Mouse (Mus musculus) liver, embryonic 12.5 days (tissue): Measurements from ENCODE around the gene Wdr93. TPM values are rescaled to one million over a fixed set of nuclear protein-coding genes. Genes with fewer than 3 reads are reported as not detected.

Source experiments
- ATAC-seq: fragments of 200-750 bp; cut with Nextera tagmentation; 2 replicates; pipeline ENCODE4 v1.8.0; 2017; ENCODE audit warnings: moderate number of reproducible peaks, mild to moderate bottlenecking, moderate library complexity
- H3K27ac ChIP-seq: fragments of 300-500 bp; sonication (generic); 2 replicates; pipeline ENCODE4 v1.5.1; 2016; ENCODE audit warnings: mild to moderate bottlenecking
- H3K27me3 ChIP-seq: fragments of 300-500 bp; sonication (generic); replicated peaks from 2 replicates; pipeline ENCODE4 v1.6.1; 2016; ENCODE audit warnings: mild to moderate bottlenecking, moderate library complexity
- H3K36me3 ChIP-seq: fragments of 300-500 bp; sonication (generic); 2 replicates; pipeline ENCODE4 v1.6.1; 2016; ENCODE audit warnings: mild to moderate bottlenecking, moderate library complexity
- H3K4me1 ChIP-seq: fragments of 300-500 bp; sonication (generic); 2 replicates; pipeline ENCODE4 v1.6.1; 2016
- H3K4me2 ChIP-seq: fragments of 300-500 bp; sonication (generic); 2 replicates; pipeline ENCODE4 v1.6.1; 2016; ENCODE audit warnings: mild to moderate bottlenecking, moderate library complexity
- H3K4me3 ChIP-seq: fragments of 300-500 bp; sonication (generic); 2 replicates; pipeline ENCODE4 v1.5.1; 2016; ENCODE audit warnings: mild to moderate bottlenecking, moderate library complexity
- H3K9ac ChIP-seq: fragments of 300-500 bp; sonication (generic); 2 replicates; pipeline ENCODE4 v1.6.1; 2016; ENCODE audit warnings: mild to moderate bottlenecking, moderate library complexity
- H3K9me3 ChIP-seq: fragments of 300-500 bp; sonication (generic); replicated peaks from 2 replicates; pipeline ENCODE4 v1.6.1; 2016; ENCODE audit warnings: mild to moderate bottlenecking, moderate library complexity
- WGBS: fragments of 180-500 bp; shearing (Covaris S2); methylation state at CpG from one replicate; pipeline ENCODE4 v1.1.7; 2016; ENCODE audit not compliant: insufficient replicate concordance; 5-methylcytosine and 5-hydroxymethylcytosine counted together
- polyA plus RNA-seq: library from polyadenylated mRNA; unstranded; fragments of >200 nt; fragmentation: Nextera tagmentation; extraction: Ambion mirVana; gene quantifications from 2 replicates; pipeline ENCODE4 v1.2.1, GENCODE M21; 2016

Wdr93 gene
- polyA plus RNA-seq, 1 experiment from 2014 or later, result 0.07 TPM

DNA sequence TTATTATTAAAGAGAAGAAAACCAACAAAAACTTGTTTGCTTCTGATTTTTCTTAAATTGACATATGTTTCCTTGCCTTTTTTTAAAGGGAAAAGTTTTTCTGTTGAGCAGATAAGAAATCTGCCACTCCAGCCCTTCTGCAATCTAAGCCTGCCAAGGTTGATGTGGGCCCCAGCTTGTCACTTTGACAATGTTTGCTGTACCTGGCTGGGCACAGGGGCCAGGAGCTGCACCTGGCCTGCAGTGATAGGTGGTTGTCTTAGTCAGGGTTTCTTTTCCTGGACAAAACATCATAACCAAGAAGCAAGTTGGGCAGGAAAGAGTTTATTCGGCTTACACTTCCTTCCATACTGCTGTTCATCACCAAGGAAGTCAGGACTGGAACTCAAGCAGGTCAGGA is 70.4 kb downstream of the Wdr93 start:
- no peaks in the 10 kb centered on the region for H3K36me3 ChIP-seq
- H3K27me3 ChIP-seq, result peaks cover 54% of the 10 kb centered on the region
- no peaks in the 10 kb centered on the region for H3K9me3 ChIP-seq
- peaks cover 8% of the 10 kb centered on the region for H3K4me1 ChIP-seq
- H3K27ac ChIP-seq, result no peak overlapping the region
- H3K9ac ChIP-seq, result no peak overlapping the region
- WGBS, result 64% methylated on average over 1 of the region's 1 CpGs
- no peak for ATAC-seq
- H3K4me3 ChIP-seq, result no peak overlapping the region
- no peak overlapping the region for H3K4me2 ChIP-seq

DNA sequence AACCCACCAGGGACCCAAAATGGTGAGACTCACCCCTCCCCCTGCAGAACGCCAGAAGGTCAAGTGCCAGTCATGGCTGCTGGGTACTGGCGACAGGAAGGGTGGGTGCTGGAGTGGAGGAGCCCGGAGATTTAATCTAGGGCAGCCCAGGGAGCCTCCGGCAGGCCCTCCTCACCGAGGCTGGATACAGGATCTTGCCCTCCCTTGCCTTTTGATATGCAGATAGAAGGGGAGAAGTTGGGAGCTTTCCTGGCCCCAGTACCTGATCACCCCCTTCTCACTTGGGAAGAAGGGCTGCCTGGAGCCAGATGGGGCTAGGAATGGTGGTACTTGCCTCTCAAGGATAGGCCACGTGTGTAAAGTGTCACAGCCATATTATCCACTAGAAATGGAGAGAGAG is 75.4 kb downstream of the Wdr93 start:
- 6% methylated on average over 6 of the region's 6 CpGs for WGBS
- no peak for ATAC-seq

DNA sequence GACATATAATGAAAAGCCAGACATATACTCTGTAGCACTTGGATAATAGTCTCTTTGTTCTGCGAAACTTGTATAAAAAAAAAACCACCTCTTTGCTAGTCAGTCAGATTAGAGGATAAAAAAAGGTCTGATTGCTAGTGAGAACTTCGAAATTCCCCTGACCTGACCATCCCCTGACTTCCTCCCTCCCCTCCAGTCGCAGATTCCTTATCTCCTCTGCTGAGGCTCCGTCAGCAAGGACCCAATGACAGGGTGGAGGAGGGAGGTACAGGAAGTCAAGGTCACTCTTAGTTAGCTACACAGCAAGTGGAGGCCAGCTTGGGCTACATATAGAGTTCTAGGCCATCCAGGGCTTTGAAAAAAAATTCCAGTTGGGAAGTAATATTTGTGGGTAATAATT is 76.6 kb downstream of the Wdr93 start:
- no peak for ATAC-seq
- Histone ChIP-seq H3K4me1 (peaks cover 24% of the 10 kb centered on the region), H3K27me3 (peaks cover 18% of the 10 kb centered on the region), H3K4me3 (no peak overlapping the region), H3K27ac (no peak overlapping the region), H3K9me3 (no peaks in the 10 kb centered on the region), H3K36me3 (0 out of 2 replicates have a peak, but pooled peaks cover 4% of the 10 kb centered on the region), H3K4me2 (no peak overlapping the region), H3K9ac (no peak overlapping the region)
- 9% methylated on average over 4 of the region's 4 CpGs for WGBS

More for the DNA sequence above, 75.4 kb downstream of the Wdr93 start:
- H3K27me3 ChIP-seq, result peaks cover 22% of the 10 kb centered on the region
- H3K4me2 ChIP-seq, result no peak overlapping the region
- H3K4me1 ChIP-seq, result peaks cover 24% of the 10 kb centered on the region
- H3K36me3 ChIP-seq, result no peaks in the 10 kb centered on the region
- no peak overlapping the region for H3K9ac ChIP-seq
- H3K27ac ChIP-seq, result no peak overlapping the region
- H3K9me3 ChIP-seq, result no peaks in the 10 kb centered on the region
- no peak overlapping the region for H3K4me3 ChIP-seq

DNA sequence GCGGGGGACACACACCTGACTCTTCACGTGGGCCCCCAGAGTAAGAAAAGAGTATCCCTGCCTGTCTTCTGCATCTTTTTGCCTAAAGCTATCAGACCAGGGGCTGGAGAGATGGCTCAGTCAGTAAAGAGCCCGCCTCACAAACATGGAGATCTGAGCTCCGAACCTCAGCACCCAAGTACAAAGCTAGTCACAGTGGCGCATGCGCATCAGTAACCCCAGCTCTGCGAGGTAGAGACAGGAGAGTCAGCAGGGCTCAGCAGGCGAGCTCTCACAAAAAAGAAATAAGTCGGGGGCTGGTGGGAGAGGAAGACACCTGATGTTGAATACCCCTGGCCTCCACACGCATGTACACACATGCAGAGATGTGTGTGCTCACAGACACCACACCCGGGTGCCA is 77.0 kb downstream of the Wdr93 start:
- H3K36me3 ChIP-seq, result peaks cover 9% of the 10 kb centered on the region
- ATAC-seq, result no peak
- no peak overlapping the region for H3K4me2 ChIP-seq
- H3K27ac ChIP-seq, result no peak overlapping the region
- H3K4me1 ChIP-seq, result peaks cover 24% of the 10 kb centered on the region
- H3K9ac ChIP-seq, result no peak overlapping the region
- no peak overlapping the region for H3K4me3 ChIP-seq
- 51% methylated on average over 11 of the region's 11 CpGs for WGBS
- H3K9me3 ChIP-seq, result no peaks in the 10 kb centered on the region
- peaks cover 17% of the 10 kb centered on the region for H3K27me3 ChIP-seq

- Histone ChIP-seq H3K9me3 (no peaks in the 10 kb centered on the region), H3K4me3 (no peak overlapping the region), H3K9ac (no peak overlapping the region), H3K27ac (no peak overlapping the region), H3K4me1 (peaks cover 24% of the 10 kb centered on the region), H3K27me3 (peaks cover 11% of the 10 kb centered on the region), H3K4me2 (no peak overlapping the region), H3K36me3 (peaks cover 24% of the 10 kb centered on the region)
- WGBS, result 66% methylated on average over 12 of the region's 12 CpGs
- no peak for ATAC-seq
Measured at GRCm38 (mm10) chr7:79822092-79822695, 79.2 kb downstream of the Wdr93 start.

DNA sequence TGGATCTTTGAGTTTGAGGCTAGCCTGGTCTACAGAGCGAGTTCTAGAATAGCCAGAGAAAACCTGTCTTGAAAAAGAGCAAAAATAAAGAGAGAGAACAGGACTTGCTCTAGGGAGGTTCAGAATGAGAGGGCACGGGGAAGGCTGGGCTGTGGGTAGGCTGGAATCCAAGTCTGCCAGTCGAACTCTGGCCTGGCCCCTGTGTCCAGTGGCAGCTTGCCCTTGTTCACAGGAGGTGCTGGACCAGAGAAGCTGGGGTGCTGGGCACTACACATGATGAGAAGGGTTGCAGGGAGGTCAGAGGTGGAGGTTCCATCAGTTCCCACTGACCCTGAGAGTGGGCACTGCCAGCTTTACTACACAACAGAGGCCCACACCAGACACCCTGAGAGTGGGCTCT is 85.4 kb downstream of the Wdr93 start:
- Histone ChIP-seq H3K27ac (no peak overlapping the region), H3K36me3 (peaks cover 24% of the 10 kb centered on the region), H3K4me2 (no peak overlapping the region), H3K27me3 (no peaks in the 10 kb centered on the region), H3K9me3 (no peaks in the 10 kb centered on the region), H3K4me3 (no peak overlapping the region), H3K9ac (no peak overlapping the region), H3K4me1 (no peaks in the 10 kb centered on the region)
- 63% methylated on average over 3 of the region's 3 CpGs for WGBS
- ATAC-seq, result no peak

GRCm38 (mm10) chr7:79831145-79831544 is 88.2 kb downstream of the Wdr93 start:
- ATAC-seq, result no peak
- 57% methylated on average over 6 of the region's 6 CpGs for WGBS
- H3K4me1 ChIP-seq, result no peaks in the 10 kb centered on the region

GRCm38 (mm10) chr7:79831585-79831984 is 88.6 kb downstream of the Wdr93 start:
- Histone ChIP-seq H3K4me2 (no peak overlapping the region), H3K4me3 (no peak overlapping the region), H3K27ac (no peak overlapping the region), H3K27me3 (no peaks in the 10 kb centered on the region), H3K4me1 (no peaks in the 10 kb centered on the region), H3K9me3 (no peaks in the 10 kb centered on the region), H3K36me3 (peaks cover under 1% of the 10 kb centered on the region; the same call in 1 of the 2 replicates), H3K9ac (no peak overlapping the region)
- ATAC-seq, result no peak
- WGBS, result 57% methylated on average over 6 of the region's 6 CpGs

More at GRCm38 (mm10) chr7:79831145-79831544, 88.2 kb downstream of the Wdr93 start:
- Histone ChIP-seq H3K36me3 (peaks cover 5% of the 10 kb centered on the region; the same call in 1 of the 2 replicates), H3K9me3 (no peaks in the 10 kb centered on the region), H3K4me2 (no peak overlapping the region), H3K4me3 (no peak overlapping the region), H3K9ac (no peak overlapping the region), H3K27me3 (no peaks in the 10 kb centered on the region), H3K27ac (no peak overlapping the region)

- no peak for ATAC-seq
- H3K27ac ChIP-seq, result no peak overlapping the region
- H3K27me3 ChIP-seq, result no peaks in the 10 kb centered on the region
- no peaks in the 10 kb centered on the region for H3K4me1 ChIP-seq
- no peaks in the 10 kb centered on the region for H3K9me3 ChIP-seq
- no peak overlapping the region for H3K4me3 ChIP-seq
- no peak overlapping the region for H3K4me2 ChIP-seq
- H3K9ac ChIP-seq, result no peak overlapping the region
- no peaks in the 10 kb centered on the region for H3K36me3 ChIP-seq
Measured at GRCm38 (mm10) chr7:79832980-79833379, 90.0 kb downstream of the Wdr93 start.

- no peaks in the 10 kb centered on the region for H3K36me3 ChIP-seq
- H3K9ac ChIP-seq, result no peak overlapping the region
- H3K4me2 ChIP-seq, result no peak overlapping the region
- WGBS, result 75% methylated on average over 6 of the region's 6 CpGs
- H3K4me1 ChIP-seq, result no peaks in the 10 kb centered on the region
- no peaks in the 10 kb centered on the region for H3K27me3 ChIP-seq
- H3K27ac ChIP-seq, result no peak overlapping the region
- H3K4me3 ChIP-seq, result no peak overlapping the region
- no peaks in the 10 kb centered on the region for H3K9me3 ChIP-seq
- no peak for ATAC-seq
Measured at GRCm38 (mm10) chr7:79835196-79835595, 92.2 kb downstream of the Wdr93 start.

Other genes starting within 250 kb of the Wdr93 start
- gene Rhcg, start 125.5 kb upstream of the Wdr93 start, polyA plus RNA-seq, result not detected in 2 replicates
- 12.0 and 12.7 TPM in 2 replicates for gene Ticrr, start 83.0 kb upstream of the Wdr93 start, polyA plus RNA-seq
- 1.4 and 1.7 TPM in 2 replicates for gene Kif7, start 27.4 kb upstream of the Wdr93 start, polyA plus RNA-seq
- gene Plin1, start 10.3 kb upstream of the Wdr93 start, polyA plus RNA-seq, result not detected in 2 replicates
- 1.3 TPM in 2 replicates for gene Pex11a, start within 50 bp of the Wdr93 start, polyA plus RNA-seq
- gene Mesp1, start 50.6 kb downstream of the Wdr93 start, polyA plus RNA-seq, result 0.10 TPM in 1 of 2 replicates, not detected in the other
- gene Mesp2, start 67.6 kb downstream of the Wdr93 start, polyA plus RNA-seq, result 0.06 TPM in 2 replicates
- 12.8 and 13.8 TPM in 2 replicates for gene Anpep, start 117.9 kb downstream of the Wdr93 start, polyA plus RNA-seq
- 12.9 and 16.6 TPM in 2 replicates for gene Ap3s2, start 177.5 kb downstream of the Wdr93 start, polyA plus RNA-seq
- gene Arpin, start 192.2 kb downstream of the Wdr93 start, polyA plus RNA-seq, result 5.1 and 5.4 TPM in 2 replicates